Mouse (Mus musculus) testis, adult 2 months (tissue): ENCODE measurements around the gene Bri3bp.

ENCODE experiments used
- CTCF ChIP-seq: fragments of 200-500 bp; IDR thresholded peaks from 2 replicates; pipeline ENCODE4 v1.5.1; 2012; ENCODE audit warnings: low read depth, mild to moderate bottlenecking, inconsistent platforms, low read length, moderate library complexity; ENCODE audit not compliant: control insufficient read depth, insufficient read depth, insufficient replicate concordance
- POLR2A ChIP-seq: fragments of 200-500 bp; IDR thresholded peaks from 2 replicates; pipeline ENCODE4 v1.6.1; 2012; ENCODE audit warnings: low read depth, mild to moderate bottlenecking, inconsistent platforms, low read length, moderate library complexity; ENCODE audit not compliant: control insufficient read depth

DNA sequence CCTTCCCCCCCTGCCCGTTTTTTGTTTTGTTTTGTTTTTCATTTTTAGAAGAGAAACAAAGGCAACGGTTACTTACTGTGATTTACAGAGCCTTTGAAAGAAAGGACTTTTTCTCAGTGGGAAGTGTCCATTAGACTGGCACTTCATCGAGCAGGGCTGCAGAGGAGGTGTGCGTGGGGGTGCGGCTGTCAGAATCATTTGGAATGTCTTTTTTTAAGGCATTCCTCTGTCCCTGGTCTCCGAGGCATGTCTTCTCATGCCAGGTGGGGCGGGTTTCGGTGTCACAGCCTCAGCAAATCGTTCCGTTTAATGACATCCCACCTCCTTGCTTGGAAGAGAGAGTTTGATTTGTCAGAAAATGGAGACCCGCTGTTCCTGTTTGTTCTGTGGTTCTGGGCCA, 63.3 kb downstream of the Bri3bp start:
- TF ChIP-seq POLR2A = no peak
- TF ChIP-seq CTCF = no peak
